Comparison of ENCODE assay signal across 8 mouse cellular contexts in the genomic region with DNA sequence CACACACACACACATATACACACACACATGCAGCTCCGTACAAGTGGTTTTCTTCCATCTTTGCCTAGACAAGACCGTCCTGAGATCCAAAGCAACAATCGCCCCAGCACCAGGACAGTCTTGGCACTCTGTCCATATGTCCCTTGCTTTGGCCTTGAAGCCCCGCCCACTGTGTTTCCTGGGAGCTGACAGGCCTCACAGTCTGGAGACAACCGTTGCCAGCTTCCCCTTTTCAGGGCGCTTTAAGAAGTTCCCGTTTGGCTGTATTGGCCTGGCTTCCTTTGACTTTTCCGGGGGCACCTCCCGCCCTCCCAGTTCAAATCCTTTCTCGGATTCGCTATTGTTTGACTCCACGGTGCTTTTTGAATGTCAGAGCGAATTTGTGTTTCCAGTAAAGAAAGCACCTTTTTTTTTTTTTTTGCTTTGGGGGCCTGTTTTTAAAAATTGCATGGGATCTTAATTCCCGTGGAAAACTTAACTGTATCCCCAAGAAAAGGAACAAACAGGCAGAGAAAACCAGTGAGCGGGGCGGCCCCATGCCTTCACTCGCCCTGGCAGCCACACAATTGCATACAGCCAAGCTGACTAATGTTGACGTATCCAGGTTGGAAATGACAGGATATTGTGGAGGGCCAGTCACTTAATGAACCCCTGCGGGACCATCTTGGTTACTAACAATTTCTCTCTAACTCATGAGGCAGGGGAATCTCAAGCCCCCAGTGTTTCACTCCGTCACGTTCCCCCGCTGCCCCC.
A peak's percentile ranks its signal among the peaks of the same experiment; 100 is the strongest.
DNase-seq lines count a peak whose midpoint lies in the region; ATAC-seq and TF ChIP-seq lines count a peak whose summit lies in the region.

No protein-coding gene starts in this region.

- H3K36me3 ChIP-seq in hindbrain, embryonic 14.5 days (replicated peaks; ENCODE audit: control insufficient read depth, insufficient read depth): no peaks in the 10 kb centered on the region
- no peaks in the 10 kb centered on the region for H3K36me3 ChIP-seq in liver, embryonic 14.5 days (replicated peaks; ENCODE audit: control insufficient read depth, insufficient read depth, low read depth)
- no peaks in the 10 kb centered on the region for H3K36me3 ChIP-seq in neural tube, embryonic 11.5 days (ENCODE audit: control insufficient read depth, insufficient read depth, low read length)

- peak; percentile 59 to 78 for DNase-seq in cerebellum, postnatal 10 days
- DNase-seq in cerebellum, adult 18-20 months: no peak
- DNase-seq in brain, adult 2 months (ENCODE audit: low read depth, low spot score): peak; percentile 20
- DNase-seq in gastrocnemius, adult 8-10 months (ENCODE audit: low spot score in 2 of 2): peak; percentile 3 to 15
- peak; percentile 69 for DNase-seq in hindbrain, embryonic 14.5 days (ENCODE audit: low spot score)
- DNase-seq in liver, embryonic 14.5 days (ENCODE audit: low read depth in 3 of 3, low spot score in 3 of 3): peak; percentile 2 to 9 (median 4)
- DNase-seq in neural tube, embryonic 11.5 days (ENCODE audit: low spot score): peak; percentile 56
- DNase-seq in thymus, postnatal 0 days (ENCODE audit: low spot score): no peak

- peaks cover 3% of the 10 kb centered on the region; the same call in 1 of the 2 replicates for H3K27me3 ChIP-seq in hindbrain, embryonic 14.5 days (ENCODE audit: control insufficient read depth, insufficient read depth, low read length)
- no peaks in the 10 kb centered on the region for H3K27me3 ChIP-seq in liver, embryonic 14.5 days (ENCODE audit: control insufficient read depth, insufficient read depth, low read length)
- H3K27me3 ChIP-seq in neural tube, embryonic 11.5 days (ENCODE audit: control insufficient read depth, insufficient read depth, low read length): no peaks in the 10 kb centered on the region

- H3K4me3 ChIP-seq in hindbrain, embryonic 14.5 days (replicated peaks; ENCODE audit: low read length): no peak overlapping the region
- H3K4me3 ChIP-seq in liver, embryonic 14.5 days (ENCODE audit: insufficient read depth in 1 of 2, low read depth in 2 of 2, low read length in 2 of 2): no peak overlapping the region
- no peak overlapping the region for H3K4me3 ChIP-seq in neural tube, embryonic 11.5 days (ENCODE audit: low read depth, low read length)

- no peaks in the 10 kb centered on the region for H3K9me3 ChIP-seq in hindbrain, embryonic 14.5 days (ENCODE audit: control insufficient read depth, low read length)
- no peaks in the 10 kb centered on the region for H3K9me3 ChIP-seq in liver, embryonic 14.5 days (ENCODE audit: control insufficient read depth, low read length)
- no peaks in the 10 kb centered on the region for H3K9me3 ChIP-seq in neural tube, embryonic 11.5 days (ENCODE audit: control insufficient read depth, low read length)

- 13% methylated on average over 22 of the region's 22 CpGs for WGBS in hindbrain, embryonic 14.5 days
- WGBS in liver, embryonic 14.5 days (ENCODE audit: insufficient replicate concordance): 34% methylated on average over 22 of the region's 22 CpGs
- 36% methylated on average over 22 of the region's 22 CpGs for WGBS in neural tube, embryonic 11.5 days

- peak overlapping the region; percentile 40 for H3K4me2 ChIP-seq in hindbrain, embryonic 14.5 days (replicated peaks)
- H3K4me2 ChIP-seq in liver, embryonic 14.5 days (ENCODE audit: low read depth): no peak overlapping the region
- H3K4me2 ChIP-seq in neural tube, embryonic 11.5 days (ENCODE audit: low read depth): no peak overlapping the region

- H3K9ac ChIP-seq in hindbrain, embryonic 14.5 days: peak overlapping the region; percentile 36; the same call in 1 of the 2 replicates
- no peak overlapping the region for H3K9ac ChIP-seq in liver, embryonic 14.5 days (replicated peaks)
- H3K9ac ChIP-seq in neural tube, embryonic 11.5 days (ENCODE audit: low read length): no peak overlapping the region

- TF ChIP-seq EP300 in liver, embryonic 14.5 days (IDR thresholded peaks at IDR 0.05; ENCODE audit: low read depth): no peak

- no peak for TF ChIP-seq CTCF in liver, embryonic 14.5 days (IDR thresholded peaks at IDR 0.05; ENCODE audit: low read depth)

- peak; percentile 66 for ATAC-seq in hindbrain, embryonic 14.5 days (ENCODE audit: low FRiP score)
- ATAC-seq in liver, embryonic 14.5 days (ENCODE audit: insufficient read depth): peak; percentile 31; the same call in 1 of the 2 replicates
- no peak for ATAC-seq in neural tube, embryonic 11.5 days (ENCODE audit: insufficient read depth, low FRiP score, low TSS enrichment)

- peak overlapping the region; percentile 66 for H3K27ac ChIP-seq in hindbrain, embryonic 14.5 days
- H3K27ac ChIP-seq in liver, embryonic 14.5 days: no peak overlapping the region
- H3K27ac ChIP-seq in neural tube, embryonic 11.5 days (ENCODE audit: low read depth, low read length): no peak overlapping the region

- H3K4me1 ChIP-seq in hindbrain, embryonic 14.5 days (replicated peaks; ENCODE audit: control insufficient read depth, insufficient read depth, low read length): peaks cover 35% of the 10 kb centered on the region
- H3K4me1 ChIP-seq in liver, embryonic 14.5 days (replicated peaks; ENCODE audit: control insufficient read depth in 2 of 2, insufficient read depth in 2 of 2, low read length in 1 of 2): no peaks in the 10 kb centered on the region; a peak in 1 of 4 replicates
- peaks cover 6% of the 10 kb centered on the region; the same call in 1 of the 2 replicates for H3K4me1 ChIP-seq in neural tube, embryonic 11.5 days (ENCODE audit: control insufficient read depth, insufficient read depth, low read length)

Comparison
In these comparisons a context has a peak if more than half of its experiments do, and no peak if none do; other contexts are left out.
1. DNase-seq: peak in cerebellum, postnatal 10 days (2 of 2), brain, adult 2 months (single experiment), gastrocnemius, adult 8-10 months (2 of 2), hindbrain, embryonic 14.5 days (single experiment), liver, embryonic 14.5 days (3 of 3) and neural tube, embryonic 11.5 days (single experiment); none in cerebellum, adult 18-20 months (0 of 2) and thymus, postnatal 0 days (single experiment).